Mouse (Mus musculus) heart, postnatal 0 days (tissue): Measurements from ENCODE around the gene Sos1. TPM values are rescaled to one million over a fixed set of nuclear protein-coding genes. Genes with fewer than 3 reads are reported as not detected.

Experiments used
- ATAC-seq: fragments of 200-750 bp; cut with Nextera tagmentation; 2 replicates; pipeline ENCODE4 v1.8.0; 2017; ENCODE audit warnings: low read depth, moderate number of reproducible peaks, moderate library complexity; ENCODE audit not compliant: insufficient read depth
- DNase-seq: peaks from one replicate; pipeline ENCODE4 v3.0.0-alpha.2; 2016; ENCODE audit warnings: low spot score
- H3K27ac ChIP-seq: fragments of 300-500 bp; sonication (generic); 2 replicates; pipeline ENCODE4 v1.5.1; 2014; ENCODE audit warnings: low read depth, mild to moderate bottlenecking
- H3K27me3 ChIP-seq: fragments of 300-500 bp; sonication (generic); 2 replicates; pipeline ENCODE4 v1.6.1; 2014; ENCODE audit warnings: low read length, mixed read lengths; ENCODE audit not compliant: control insufficient read depth, insufficient read depth
- H3K36me3 ChIP-seq: fragments of 300-500 bp; sonication (generic); replicated peaks from 2 replicates; pipeline ENCODE4 v1.6.1; 2014; ENCODE audit warnings: low read length, mixed read lengths; ENCODE audit not compliant: control insufficient read depth, insufficient read depth
- H3K4me1 ChIP-seq: fragments of 300-500 bp; sonication (generic); 2 replicates; pipeline ENCODE4 v1.6.1; 2014; ENCODE audit warnings: antibody characterized with exemption; ENCODE audit not compliant: control insufficient read depth, insufficient read depth
- H3K4me2 ChIP-seq: fragments of 300-500 bp; sonication (generic); 2 replicates; pipeline ENCODE4 v1.6.1; 2014; ENCODE audit warnings: low read depth, mild to moderate bottlenecking, low read length, moderate library complexity
- H3K4me3 ChIP-seq: fragments of 300-500 bp; sonication (generic); 2 replicates; pipeline ENCODE4 v1.5.1; 2014; ENCODE audit warnings: low read depth, low read length
- H3K9ac ChIP-seq: fragments of 300-500 bp; sonication (generic); replicated peaks from 2 replicates; pipeline ENCODE4 v1.6.1; 2014; ENCODE audit warnings: low read depth, low read length, mixed read lengths
- H3K9me3 ChIP-seq: fragments of 300-500 bp; sonication (generic); replicated peaks from 2 replicates; pipeline ENCODE4 v1.6.1; 2016; ENCODE audit warnings: low read length; ENCODE audit not compliant: control insufficient read depth
- CTCF ChIP-seq: IDR thresholded peaks from 2 replicates; pipeline ENCODE4 v1.5.1; 2016; ENCODE audit warnings: antibody characterized with exemption, control low read depth, low read depth
- EP300 ChIP-seq: IDR thresholded peaks from 2 replicates; pipeline ENCODE4 v1.6.1; 2016; ENCODE audit warnings: antibody characterized with exemption, low read depth
- WGBS: fragments of 180-500 bp; shearing (Covaris S2); extraction: QIAGEN DNeasy Blood & Tissue Kit; methylation state at CpG from one replicate; pipeline ENCODE4 v1.1.7; 2014; 5-methylcytosine and 5-hydroxymethylcytosine counted together
- polyA plus RNA-seq: library from polyadenylated mRNA; unstranded; fragments of >200 nt; fragmentation: Nextera tagmentation; extraction: Ambion mirVana; gene quantifications from 2 replicates; pipeline ENCODE4 v1.2.1, GENCODE M21; 2015
- total RNA-seq: library from RNA; depleted of rRNA; stranded (reverse); fragments of >200 nt; gene quantifications from 2 replicates; pipeline ENCODE4 v1.2.3, GENCODE M21; 2014; ENCODE audit warnings: low replicate concordance

The Sos1 gene
- total and polyA plus RNA-seq, 2 experiments from 2014 or later, result 1.8 to 6.6 TPM

- Histone ChIP-seq H3K4me3 (no peak overlapping the region), H3K27ac (no peak overlapping the region), H3K36me3 (no peaks in the 10 kb centered on the region), H3K27me3 (no peaks in the 10 kb centered on the region), H3K4me1 (0 out of 2 replicates have a peak, but pooled peaks cover 3% of the 10 kb centered on the region), H3K9me3 (no peaks in the 10 kb centered on the region), H3K4me2 (no peak overlapping the region), H3K9ac (no peak overlapping the region)
- WGBS, result 57% methylated on average over 5 of the region's 5 CpGs
- no peak for DNase-seq
- no peak for ATAC-seq
- TF ChIP-seq EP300, result no peak
- no peak for TF ChIP-seq CTCF
Measured at GRCm38 (mm10) chr17:80460258-80460657, 20.0 kb downstream of the Sos1 start.

- Histone ChIP-seq H3K9me3 (no peaks in the 10 kb centered on the region), H3K4me1 (no peaks in the 10 kb centered on the region), H3K4me2 (no peak overlapping the region), H3K36me3 (peaks cover 17% of the 10 kb centered on the region), H3K4me3 (no peak overlapping the region), H3K9ac (no peak overlapping the region), H3K27me3 (no peaks in the 10 kb centered on the region), H3K27ac (no peak overlapping the region)
- TF ChIP-seq EP300, result no peak
- peak; percentile 71 for TF ChIP-seq CTCF
- 36% methylated on average over 2 of the region's 2 CpGs for WGBS
- DNase-seq (peak; percentile 62), ATAC-seq (no peak)
Measured at GRCm38 (mm10) chr17:80455648-80456047, 24.6 kb downstream of the Sos1 start.

GRCm38 (mm10) chr17:80450426-80451030 is 29.7 kb downstream of the Sos1 start:
- H3K9me3 ChIP-seq, result no peaks in the 10 kb centered on the region
- H3K27ac ChIP-seq, result no peak overlapping the region
- H3K4me2 ChIP-seq, result no peak overlapping the region
- DNase-seq (no peak), ATAC-seq (no peak)
- 43% methylated on average over 3 of the region's 3 CpGs for WGBS
- H3K4me1 ChIP-seq, result no peaks in the 10 kb centered on the region
- no peak for TF ChIP-seq CTCF
- no peak for TF ChIP-seq EP300
- no peak overlapping the region for H3K4me3 ChIP-seq
- no peak overlapping the region for H3K9ac ChIP-seq
- H3K36me3 ChIP-seq, result peaks cover 48% of the 10 kb centered on the region
- no peaks in the 10 kb centered on the region for H3K27me3 ChIP-seq

GRCm38 (mm10) chr17:80446470-80446869 is 33.8 kb downstream of the Sos1 start:
- Histone ChIP-seq H3K4me3 (no peak overlapping the region), H3K4me1 (no peaks in the 10 kb centered on the region), H3K4me2 (no peak overlapping the region), H3K9ac (no peak overlapping the region), H3K27me3 (no peaks in the 10 kb centered on the region), H3K27ac (no peak overlapping the region), H3K9me3 (no peaks in the 10 kb centered on the region), H3K36me3 (peaks cover 58% of the 10 kb centered on the region)
- TF ChIP-seq EP300, result no peak
- TF ChIP-seq CTCF, result no peak
- DNase-seq (no peak), ATAC-seq (no peak)
- 82% methylated on average over 5 of the region's 5 CpGs for WGBS

- DNase-seq (no peak), ATAC-seq (no peak)
- TF ChIP-seq EP300 (no peak), CTCF (no peak)
- Histone ChIP-seq H3K27me3 (no peaks in the 10 kb centered on the region), H3K4me1 (no peaks in the 10 kb centered on the region), H3K9me3 (no peaks in the 10 kb centered on the region), H3K27ac (no peak overlapping the region), H3K4me3 (no peak overlapping the region), H3K36me3 (peaks cover 62% of the 10 kb centered on the region), H3K9ac (no peak overlapping the region), H3K4me2 (no peak overlapping the region)
- 83% methylated on average over 7 of the region's 7 CpGs for WGBS
Measured at GRCm38 (mm10) chr17:80445433-80445832, 34.8 kb downstream of the Sos1 start.

DNA sequence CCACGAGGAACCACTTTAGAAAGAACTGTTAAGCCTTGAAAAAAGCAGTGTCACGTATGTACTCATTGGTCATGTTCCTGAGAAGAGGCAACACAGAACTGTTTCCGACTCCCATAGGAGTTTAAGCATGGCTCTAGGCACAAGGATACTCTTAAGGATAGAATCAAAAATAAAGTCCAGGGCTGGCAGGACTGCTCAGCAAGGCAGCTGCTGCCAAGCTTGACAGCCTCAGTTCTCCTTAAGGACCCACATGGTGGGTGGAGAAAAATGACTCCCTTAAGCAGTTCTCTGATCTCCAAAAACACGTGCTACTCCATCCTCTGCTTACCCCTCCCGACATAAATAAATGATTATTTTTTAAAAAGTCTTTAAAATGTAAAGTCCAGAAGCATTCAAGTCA is 44.6 kb downstream of the Sos1 start:
- Histone ChIP-seq H3K4me1 (no peaks in the 10 kb centered on the region), H3K36me3 (peaks cover 40% of the 10 kb centered on the region), H3K4me3 (no peak overlapping the region), H3K9me3 (no peaks in the 10 kb centered on the region), H3K27me3 (no peaks in the 10 kb centered on the region), H3K27ac (no peak overlapping the region), H3K9ac (no peak overlapping the region), H3K4me2 (no peak overlapping the region)
- DNase-seq (no peak), ATAC-seq (no peak)
- 78% methylated on average over 5 of the region's 5 CpGs for WGBS
- TF ChIP-seq CTCF, result no peak
- TF ChIP-seq EP300, result no peak
